Mouse (Mus musculus) midbrain, embryonic 13.5 days (tissue): ENCODE results near the gene Eif4a3. TPM values are rescaled to one million over a fixed set of nuclear protein-coding genes. Genes with fewer than 3 reads are reported as not detected.
A peak's percentile ranks its signal among the peaks of the same experiment; 100 is the strongest.
"Not testable (repeated sequence)": the region's sequence is repeated elsewhere in the genome, so short reads cannot be mapped to it uniquely, and the experiment has no call there.

ENCODE experiments used
- ATAC-seq: fragments of 200-750 bp; cut with Nextera tagmentation; 2 replicates; pipeline ENCODE4 v1.8.0; 2017; ENCODE audit warnings: mild to moderate bottlenecking, moderate TSS enrichment, moderate library complexity
- H3K27ac ChIP-seq: fragments of 300-500 bp; sonication (generic); 2 replicates; pipeline ENCODE4 v1.5.1; 2015; ENCODE audit warnings: inconsistent platforms, mild to moderate bottlenecking, moderate library complexity
- H3K27me3 ChIP-seq: fragments of 300-500 bp; sonication (generic); 2 replicates; pipeline ENCODE4 v1.6.1; 2015; ENCODE audit warnings: mild to moderate bottlenecking, inconsistent platforms
- H3K36me3 ChIP-seq: fragments of 300-500 bp; sonication (generic); 2 replicates; pipeline ENCODE4 v1.6.1; 2015; ENCODE audit warnings: mild to moderate bottlenecking, inconsistent platforms
- H3K4me1 ChIP-seq: fragments of 300-500 bp; sonication (generic); replicated peaks from 2 replicates; pipeline ENCODE4 v1.6.1; 2015; ENCODE audit warnings: inconsistent platforms
- H3K4me2 ChIP-seq: fragments of 300-500 bp; sonication (generic); replicated peaks from 2 replicates; pipeline ENCODE4 v1.6.1; 2015; ENCODE audit warnings: moderate library complexity, mild to moderate bottlenecking, inconsistent platforms
- H3K4me3 ChIP-seq: fragments of 300-500 bp; sonication (generic); replicated peaks from 2 replicates; pipeline ENCODE4 v1.5.1; 2015; ENCODE audit warnings: mild to moderate bottlenecking, inconsistent platforms
- H3K9ac ChIP-seq: fragments of 300-500 bp; sonication (generic); replicated peaks from 2 replicates; pipeline ENCODE4 v1.6.1; 2015; ENCODE audit warnings: mild to moderate bottlenecking, inconsistent platforms
- H3K9me3 ChIP-seq: fragments of 300-500 bp; sonication (generic); 2 replicates; pipeline ENCODE4 v1.6.1; 2016; ENCODE audit warnings: mild to moderate bottlenecking, inconsistent platforms
- WGBS: fragments of 180-500 bp; shearing (Covaris S2); methylation state at CpG from one replicate; pipeline ENCODE4 v1.1.7; 2015; 5-methylcytosine and 5-hydroxymethylcytosine counted together
- polyA plus RNA-seq: library from polyadenylated mRNA; unstranded; fragments of >200 nt; fragmentation: Nextera tagmentation; extraction: Ambion mirVana; gene quantifications from 2 replicates; pipeline ENCODE4 v1.2.1, GENCODE M21; 2015

The Eif4a3 gene
- polyA plus RNA-seq, 1 experiment from 2014 or later: 341 TPM

GRCm38 (mm10) chr11:119259977-119260376 lies 39.9 kb downstream of the Eif4a3 start:
- 93% methylated on average over 8 of the region's 8 CpGs for WGBS
- Histone ChIP-seq H3K9ac (peak overlapping the region; percentile 10; the same call in 1 of the 2 replicates), H3K4me1 (peaks cover 16% of the 10 kb centered on the region), H3K4me2 (no peak overlapping the region), H3K9me3 (no peaks in the 10 kb centered on the region), H3K4me3 (no peak overlapping the region), H3K27me3 (no peaks in the 10 kb centered on the region), H3K27ac (no peak overlapping the region), H3K36me3 (peaks cover 55% of the 10 kb centered on the region)
- no peak for ATAC-seq

- H3K27me3 ChIP-seq: no peaks in the 10 kb centered on the region
- H3K36me3 ChIP-seq: peaks cover 58% of the 10 kb centered on the region
- peak overlapping the region; percentile 51 for H3K4me2 ChIP-seq
- H3K27ac ChIP-seq: peak overlapping the region; percentile 69; the same call in 1 of the 2 replicates
- no peaks in the 10 kb centered on the region for H3K9me3 ChIP-seq
- peaks cover 16% of the 10 kb centered on the region for H3K4me1 ChIP-seq
- ATAC-seq: peak; percentile 73
- 0 out of 2 replicates have a peak overlapping the region, but pooled peaks have one; percentile 32 for H3K9ac ChIP-seq
- peak overlapping the region; percentile 27 for H3K4me3 ChIP-seq
- 73% methylated on average over 23 of the region's 23 CpGs for WGBS
Measured at GRCm38 (mm10) chr11:119258572-119259322, 41.1 kb downstream of the Eif4a3 start.

GRCm38 (mm10) chr11:119258216-119258571 lies 41.7 kb downstream of the Eif4a3 start:
- Histone ChIP-seq H3K27me3 (no peaks in the 10 kb centered on the region), H3K9me3 (no peaks in the 10 kb centered on the region), H3K4me1 (peaks cover 19% of the 10 kb centered on the region), H3K4me3 (peak overlapping the region; percentile 27), H3K4me2 (peak overlapping the region; percentile 51), H3K36me3 (peaks cover 55% of the 10 kb centered on the region), H3K27ac (peak overlapping the region; percentile 69; the same call in 1 of the 2 replicates), H3K9ac (0 out of 2 replicates have a peak overlapping the region, but pooled peaks have one; percentile 32)
- no peak for ATAC-seq
- WGBS: 70% methylated on average over 9 of the region's 9 CpGs

GRCm38 (mm10) chr11:119256557-119256956 lies 43.3 kb downstream of the Eif4a3 start:
- H3K9me3 ChIP-seq, H3K4me3 ChIP-seq, H3K27me3 ChIP-seq, ATAC-seq, H3K27ac ChIP-seq, H3K9ac ChIP-seq, H3K4me2 ChIP-seq: not testable (repeated sequence)
- WGBS: 92% methylated on average over 5 of the region's 5 CpGs
- Histone ChIP-seq H3K36me3 (peaks cover 38% of the 10 kb centered on the region), H3K4me1 (peaks cover 35% of the 10 kb centered on the region)

GRCm38 (mm10) chr11:119252854-119253541 lies 46.9 kb downstream of the Eif4a3 start:
- Histone ChIP-seq H3K27ac (peak overlapping the region; percentile 32; the same call in 1 of the 2 replicates), H3K9me3 (no peaks in the 10 kb centered on the region), H3K4me2 (peak overlapping the region; percentile 45), H3K36me3 (peaks cover 18% of the 10 kb centered on the region), H3K4me1 (peaks cover 27% of the 10 kb centered on the region), H3K9ac (0 out of 2 replicates have a peak overlapping the region, but pooled peaks have one; percentile 16), H3K4me3 (peak overlapping the region; percentile 18; the same call in 1 of the 2 replicates), H3K27me3 (no peaks in the 10 kb centered on the region)
- WGBS: 8% methylated on average over 21 of the region's 22 CpGs
- peak; percentile 75 for ATAC-seq

- no peak for ATAC-seq
- Histone ChIP-seq H3K4me1 (peaks cover 19% of the 10 kb centered on the region), H3K27me3 (no peaks in the 10 kb centered on the region), H3K9ac (no peak overlapping the region), H3K36me3 (peaks cover 18% of the 10 kb centered on the region), H3K9me3 (no peaks in the 10 kb centered on the region), H3K27ac (no peak overlapping the region), H3K4me2 (no peak overlapping the region), H3K4me3 (no peak overlapping the region)
- 69% methylated on average over 17 of the region's 17 CpGs for WGBS
Measured at GRCm38 (mm10) chr11:119250998-119251397, 48.9 kb downstream of the Eif4a3 start.

- ATAC-seq: peak; percentile 64
- H3K27me3 ChIP-seq: no peaks in the 10 kb centered on the region
- no peak overlapping the region for H3K27ac ChIP-seq
- 32% methylated on average over 6 of the region's 6 CpGs for WGBS
- H3K9ac ChIP-seq: no peak overlapping the region
- H3K4me2 ChIP-seq: no peak overlapping the region
- no peak overlapping the region for H3K4me3 ChIP-seq
- peaks cover 17% of the 10 kb centered on the region for H3K36me3 ChIP-seq
- peaks cover 19% of the 10 kb centered on the region for H3K4me1 ChIP-seq
- H3K9me3 ChIP-seq: no peaks in the 10 kb centered on the region
Measured at GRCm38 (mm10) chr11:119249011-119249410, 50.9 kb downstream of the Eif4a3 start.

- not testable (repeated sequence) for H3K4me3 ChIP-seq, H3K9ac ChIP-seq, H3K9me3 ChIP-seq, H3K27ac ChIP-seq, H3K4me2 ChIP-seq, ATAC-seq, H3K27me3 ChIP-seq, H3K4me1 ChIP-seq
- H3K36me3 ChIP-seq: peaks cover 43% of the 10 kb centered on the region
- WGBS: 94% methylated on average over 6 of the region's 6 CpGs
Measured at GRCm38 (mm10) chr11:119245543-119245942, 54.3 kb downstream of the Eif4a3 start.

- peaks cover 17% of the 10 kb centered on the region for H3K4me1 ChIP-seq
- H3K9ac ChIP-seq: no peak overlapping the region
- H3K4me3 ChIP-seq: no peak overlapping the region
- no peak overlapping the region for H3K4me2 ChIP-seq
- H3K27ac ChIP-seq: no peak overlapping the region
- 93% methylated on average over 12 of the region's 12 CpGs for WGBS
- H3K36me3 ChIP-seq: peaks cover 68% of the 10 kb centered on the region
- no peak for ATAC-seq
- H3K27me3 ChIP-seq: no peaks in the 10 kb centered on the region
- H3K9me3 ChIP-seq: peaks cover 3% of the 10 kb centered on the region; the same call in 1 of the 2 replicates
Measured at GRCm38 (mm10) chr11:119239480-119239879, 60.4 kb downstream of the Eif4a3 start.

Other genes with a start within 250 kb of the Eif4a3 start
- 14.1 and 16.3 TPM in 2 replicates for gene Cbx4, start 213.9 kb downstream of the Eif4a3 start, polyA plus RNA-seq
- 50.0 and 53.1 TPM in 2 replicates for gene Tbc1d16, start 71.6 kb downstream of the Eif4a3 start, polyA plus RNA-seq
- gene Ccdc40, start 71.5 kb downstream of the Eif4a3 start, polyA plus RNA-seq: 17.6 and 18.1 TPM in 2 replicates
- 49.9 and 50.7 TPM in 2 replicates for gene Gaa, start 32.2 kb downstream of the Eif4a3 start, polyA plus RNA-seq
- gene Card14, start 7.7 kb upstream of the Eif4a3 start, polyA plus RNA-seq: 0.08 and 0.09 TPM in 2 replicates
- 3.1 and 4.0 TPM in 2 replicates for gene Sgsh, start 55.4 kb upstream of the Eif4a3 start, polyA plus RNA-seq
- gene Slc26a11, start 55.5 kb upstream of the Eif4a3 start, polyA plus RNA-seq: 4.3 and 5.0 TPM in 2 replicates
- gene Rnf213, start 93.0 kb upstream of the Eif4a3 start, polyA plus RNA-seq: 0.66 and 0.84 TPM in 2 replicates
- 22.8 and 22.9 TPM in 2 replicates for gene Endov, start 191.3 kb upstream of the Eif4a3 start, polyA plus RNA-seq
- 7.3 and 8.6 TPM in 2 replicates for gene Nptx1, start 247.7 kb upstream of the Eif4a3 start, polyA plus RNA-seq